Mouse (Mus musculus): ENCODE measurements around the gene Abi3bp.

DNA sequence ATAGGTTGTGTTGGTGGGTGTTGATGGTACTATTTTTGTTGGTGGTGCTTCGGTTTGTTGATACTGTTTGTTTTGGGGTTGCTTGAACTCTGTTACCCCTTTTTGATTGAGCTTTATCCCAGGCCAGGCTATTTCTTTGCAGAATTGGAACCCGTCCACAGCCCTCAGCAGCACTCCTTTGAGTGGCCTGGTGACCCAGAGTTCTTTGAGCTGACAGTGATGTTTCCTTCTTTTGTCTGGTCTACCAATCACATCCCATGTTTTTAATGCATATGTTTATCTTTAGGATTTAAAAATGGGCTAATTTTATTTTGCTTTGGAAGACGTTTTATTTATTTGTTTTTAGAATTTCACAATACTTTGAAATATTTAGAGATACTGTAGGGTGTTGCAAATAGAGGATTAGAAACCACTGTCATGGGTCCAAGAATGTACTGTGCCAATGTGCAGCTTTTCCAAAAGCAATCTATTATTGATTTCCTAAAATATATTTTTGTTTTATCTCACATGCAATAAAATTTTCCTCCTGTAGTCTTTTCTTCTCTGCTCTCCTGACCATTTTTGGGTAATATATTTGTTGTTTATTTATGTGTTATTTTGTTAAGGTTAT is 50.5 kb downstream of the Abi3bp start:
- no peak for TF ChIP-seq CTCF (IDR thresholded peaks at IDR 0.05; ENCODE audit: low read depth, low read length)
- no peak for TF ChIP-seq POLR2A (IDR thresholded peaks at IDR 0.05; ENCODE audit: insufficient read depth, low read length)
